Mouse (Mus musculus) mouse trophoblast stem cell (cell line): ENCODE measurements at regions not wholly inside any gene's neighbourhood (a gene's known extent, or its start where the extent isn't known, plus 50 kb on each side); places are given as distances from the start of the nearest gene placed in this dataset.
"Not testable (repeated sequence)": the region's sequence is repeated elsewhere in the genome, so short reads cannot be mapped to it uniquely, and the experiment has no call there.

Experiments
- in situ Hi-C, 2 experiments: fragments of 300-500 bp; cut with MseI, MboI; formaldehyde crosslinking; loops; 2 replicates in 1 of 2; 3 replicates in 1 of 2; pipeline ENCODE4 v1.15.1; 2025

- in situ Hi-C loops = loop anchor here (5.0 to 10.0 kb wide), 2 partner anchors 101 to 104 kb away; no protein-coding TSS in a partner anchor
Observed at GRCm38 (mm10) chr17:15620746-15621694, 56.9 kb upstream of the Prdm9 start.

GRCm38 (mm10) chr17:15622913-15623312 lies 58.8 kb upstream of the Prdm9 start:
- in situ Hi-C loops = loop anchor here (5.0 to 10.0 kb wide), 2 partner anchors 99 to 102 kb away; no protein-coding TSS in a partner anchor

- in situ Hi-C loops = no loop called here
Observed at GRCm38 (mm10) chr17:15630792-15631191, 66.6 kb upstream of the Prdm9 start.

- in situ Hi-C loops = no loop called here
Observed at GRCm38 (mm10) chr17:15631626-15632025, 67.5 kb upstream of the Prdm9 start.

GRCm38 (mm10) chr17:15632090-15632489 lies 67.9 kb upstream of the Prdm9 start:
- in situ Hi-C loops = no loop called here

GRCm38 (mm10) chr17:15639111-15639865 lies 65.5 kb upstream of the Chd1 start:
- in situ Hi-C loops = not testable (repeated sequence)

GRCm38 (mm10) chr17:15640776-15641175 lies 64.0 kb upstream of the Chd1 start:
- in situ Hi-C loops = no loop called here

GRCm38 (mm10) chr17:15641764-15642163 lies 63.0 kb upstream of the Chd1 start:
- in situ Hi-C loops = no loop called here

GRCm38 (mm10) chr17:15646768-15647167 lies 58.0 kb upstream of the Chd1 start:
- in situ Hi-C loops = no loop called here

GRCm38 (mm10) chr17:15650089-15650742 lies 54.6 kb upstream of the Chd1 start:
- in situ Hi-C loops = no loop called here

GRCm38 (mm10) chr17:15651869-15652268 lies 52.9 kb upstream of the Chd1 start:
- in situ Hi-C loops = no loop called here
